Mouse (Mus musculus): ENCODE measurements around the gene Man2a1.
"Not testable (repeated sequence)": the region's sequence is repeated elsewhere in the genome, so short reads cannot be mapped to it uniquely, and the experiment has no call there.

Man2a1 gene

DNA sequence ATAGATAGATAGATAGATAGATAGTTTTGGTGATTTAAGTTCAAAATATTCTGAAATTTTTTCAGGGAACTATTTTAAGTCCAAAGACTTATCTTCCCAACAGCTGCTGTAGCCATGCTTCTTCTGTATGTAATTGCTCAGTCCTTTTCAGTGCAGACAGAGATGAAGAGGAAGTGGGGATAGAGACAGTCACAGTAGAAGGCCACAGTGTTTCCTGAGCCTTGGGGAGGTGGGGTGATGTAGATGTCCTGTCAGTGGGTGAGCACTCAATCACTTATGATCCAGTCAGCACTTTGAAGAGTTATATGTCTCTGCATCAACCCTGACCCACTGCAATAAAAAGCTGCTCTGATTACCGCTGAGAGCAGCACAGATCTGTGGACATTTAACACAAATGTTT is 122.6 kb downstream of the Man2a1 start:
- DNase-seq, result no peak

DNA sequence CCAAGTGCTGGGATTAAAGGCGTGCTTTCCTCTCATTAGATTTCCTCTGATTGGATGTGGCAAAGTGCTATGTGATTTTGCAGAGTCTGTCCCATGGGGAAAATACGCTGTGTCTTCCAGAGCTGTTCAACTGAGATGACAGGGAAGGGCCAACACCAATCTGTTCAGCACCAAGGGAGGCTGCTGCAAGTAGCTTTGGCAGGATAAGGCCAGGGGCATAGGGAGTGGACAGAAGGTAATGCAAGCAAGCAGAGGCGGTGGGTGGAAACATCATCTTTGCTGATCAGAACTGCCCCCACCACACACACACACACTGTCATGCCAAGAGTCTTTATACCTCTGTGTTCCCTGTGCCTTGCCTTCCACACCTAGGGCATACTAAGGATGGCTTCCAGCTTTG is 124.7 kb downstream of the Man2a1 start:
- DNase-seq, result no peak

DNA sequence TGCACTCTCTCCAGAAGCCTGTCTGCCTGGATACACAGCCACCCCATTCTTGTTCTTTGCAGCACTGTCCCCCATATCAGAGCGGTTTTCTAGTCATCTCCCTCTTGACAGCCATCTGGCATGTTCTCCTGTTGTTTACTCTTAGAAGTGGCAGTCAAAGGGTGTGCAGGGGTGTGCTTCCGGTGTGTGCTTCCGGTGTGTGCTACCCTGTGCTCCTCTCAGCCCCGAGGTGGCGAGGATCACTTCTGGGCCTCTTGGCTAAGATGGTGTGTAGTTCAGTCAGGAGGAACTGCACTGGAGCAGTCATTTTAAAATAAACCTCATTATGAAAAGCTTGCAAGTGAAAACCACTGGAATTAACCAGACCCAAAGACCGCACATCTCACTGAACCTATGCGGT is 125.5 kb downstream of the Man2a1 start:
- no peak for DNase-seq

DNA sequence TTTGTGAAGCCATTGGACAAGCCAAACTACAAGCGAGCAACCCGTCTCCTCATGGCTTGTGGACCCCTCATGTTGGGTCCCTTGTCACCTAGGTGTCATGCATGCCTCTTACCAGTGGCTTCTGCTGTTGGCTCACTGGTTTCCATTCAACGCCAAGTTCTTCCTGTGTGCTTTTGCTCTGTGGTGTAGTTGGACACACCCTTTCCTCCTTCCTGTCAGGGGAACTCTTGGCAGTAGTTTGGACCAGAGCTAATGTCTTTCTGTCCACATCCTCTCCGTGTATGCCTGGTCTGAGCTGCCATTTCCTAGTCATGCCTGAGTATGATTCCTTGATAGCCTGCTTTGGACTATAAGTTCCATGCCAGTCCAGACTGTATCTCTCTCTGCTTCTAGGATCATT is 135.0 kb downstream of the Man2a1 start:
- no peak for DNase-seq

DNA sequence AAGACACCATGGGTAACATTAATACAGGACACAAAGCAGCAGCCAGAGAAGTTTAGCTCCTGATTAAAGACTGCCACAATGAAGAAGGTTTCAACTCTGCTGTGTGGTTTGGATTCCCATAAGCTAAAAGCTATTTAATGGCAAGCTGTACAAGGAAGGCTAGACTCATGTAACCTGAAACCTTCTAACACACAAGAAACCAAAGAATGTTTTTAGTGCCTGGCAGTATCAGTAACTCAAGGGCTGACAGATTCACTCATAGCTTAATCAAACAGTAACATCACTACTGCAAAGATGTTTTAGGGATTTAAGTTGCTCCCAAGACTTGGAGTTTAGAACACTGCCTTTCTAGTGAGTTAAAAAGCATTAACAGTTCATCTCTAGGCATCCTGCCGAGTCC is 137.4 kb downstream of the Man2a1 start:
- no peak for DNase-seq

DNA sequence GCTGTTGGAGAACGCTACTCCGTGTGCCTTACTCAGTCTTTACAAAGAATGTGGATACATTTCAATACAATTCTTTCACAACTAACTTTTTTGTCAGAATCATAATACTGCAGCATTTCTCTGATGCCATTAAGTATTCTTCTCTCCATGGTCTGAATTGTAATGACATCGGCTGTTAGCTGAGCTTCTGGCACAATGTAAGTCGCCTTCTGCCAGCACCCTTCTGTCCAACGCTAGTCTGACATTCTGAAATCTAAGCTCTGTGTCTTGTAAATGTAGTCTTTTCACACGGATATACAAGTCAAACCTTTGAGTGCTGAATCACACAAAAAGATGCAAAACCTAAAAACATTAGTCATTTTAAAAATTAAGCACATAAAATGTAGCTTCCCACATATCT is 138.6 kb downstream of the Man2a1 start:
- DNase-seq, result no peak

DNA sequence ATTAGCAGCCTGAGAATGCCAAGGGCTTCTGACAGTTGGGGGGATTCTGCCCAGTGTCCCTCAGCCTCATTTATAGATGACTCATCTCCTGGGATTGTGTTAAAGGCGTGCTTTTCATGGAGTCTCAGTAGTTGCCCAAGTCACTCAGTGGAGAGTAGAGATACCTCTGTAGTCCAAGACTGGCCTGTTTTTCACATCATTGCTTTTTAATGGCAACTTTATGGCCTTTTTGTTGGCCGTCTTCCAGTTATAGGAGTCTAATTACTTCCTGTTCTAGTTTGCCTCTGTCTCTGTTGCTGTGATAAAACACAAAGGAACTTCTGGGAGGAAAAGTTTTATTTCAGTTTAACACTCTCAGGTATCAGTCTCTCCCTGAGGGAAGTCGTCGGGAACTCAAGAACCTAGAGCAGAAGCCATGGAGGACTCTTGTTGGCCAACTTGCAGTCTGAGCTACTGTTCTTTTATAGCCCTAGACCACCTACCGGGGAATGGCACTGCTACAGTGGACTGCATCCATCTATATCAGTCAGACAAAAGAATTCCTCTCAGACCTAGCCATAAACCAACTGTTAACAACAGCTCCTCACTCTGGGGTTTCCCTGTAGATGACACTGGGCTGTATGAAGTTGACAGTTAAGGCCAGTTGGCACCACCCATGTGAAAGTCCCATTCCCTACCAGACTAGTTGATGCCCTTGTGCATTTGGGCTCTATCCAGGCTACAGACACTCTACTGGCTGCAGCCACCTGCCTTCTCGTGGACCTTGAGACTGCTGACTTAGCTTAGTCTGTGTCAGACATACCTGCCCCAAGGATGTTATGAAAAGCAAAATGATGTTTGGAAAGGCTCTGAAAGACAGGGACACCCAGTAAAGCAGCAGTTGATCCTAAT is 142.4 kb downstream of the Man2a1 start:
- DNase-seq, result no peak

DNA sequence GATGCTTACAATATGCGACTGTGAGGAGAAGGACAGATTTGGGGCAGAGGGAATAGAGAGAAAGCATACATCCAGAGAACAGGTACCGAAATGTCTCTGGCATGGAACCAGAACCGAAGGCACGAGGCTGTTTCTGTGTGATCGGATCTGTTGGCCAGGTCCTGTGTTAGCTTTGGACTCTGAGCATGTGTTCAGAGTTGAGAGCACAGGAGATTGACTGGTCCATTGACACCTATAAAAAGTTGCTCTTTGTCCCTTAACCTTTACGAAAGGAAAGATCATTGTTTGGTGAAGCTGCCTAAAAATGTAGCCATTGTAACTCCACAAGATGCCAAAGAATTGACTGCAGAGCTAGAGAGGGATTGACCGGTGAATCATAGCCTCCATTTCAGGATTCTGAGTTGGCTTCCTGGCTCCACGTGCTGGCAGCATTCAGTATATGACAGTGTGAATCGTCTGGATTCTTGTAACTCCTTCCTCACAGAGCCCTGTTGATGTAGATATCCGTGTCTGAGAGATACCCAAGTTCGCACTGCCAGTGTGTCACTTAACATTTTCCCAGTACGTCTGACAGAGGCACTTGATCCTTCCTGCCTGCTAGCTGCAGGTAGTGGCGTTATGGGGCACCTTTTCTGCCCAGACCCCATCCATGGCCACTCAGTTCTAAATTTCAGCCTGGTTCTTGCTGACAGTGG is 143.2 kb downstream of the Man2a1 start:
- DNase-seq, result no peak

DNA sequence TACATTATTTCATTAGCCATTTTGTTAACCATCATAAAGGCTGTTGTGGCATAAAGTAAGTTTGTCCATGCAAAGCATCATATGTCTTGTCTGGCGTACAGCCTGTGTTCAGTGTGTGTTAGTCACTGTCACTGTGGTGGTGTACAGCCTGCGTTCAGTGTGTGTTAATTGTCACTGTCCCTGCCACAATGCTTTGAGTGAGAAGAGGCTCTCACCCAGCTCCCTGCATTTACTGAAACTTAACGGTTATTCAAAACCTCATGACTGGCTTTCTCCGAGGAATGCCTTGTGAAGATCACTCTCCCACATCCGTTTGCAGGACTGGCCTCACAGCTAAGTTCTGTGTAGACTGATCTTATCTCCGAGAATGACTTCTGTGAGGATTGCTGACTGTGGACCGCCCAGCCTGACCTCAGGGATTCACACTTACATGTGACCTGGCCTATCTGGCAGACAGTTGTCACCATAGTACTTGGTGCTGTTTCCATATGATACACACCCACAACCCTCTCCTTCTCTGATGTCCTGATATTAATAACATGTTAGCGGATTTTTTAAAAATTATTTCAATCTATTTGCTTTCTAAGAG is 146.2 kb downstream of the Man2a1 start:
- DNase-seq, result no peak

DNA sequence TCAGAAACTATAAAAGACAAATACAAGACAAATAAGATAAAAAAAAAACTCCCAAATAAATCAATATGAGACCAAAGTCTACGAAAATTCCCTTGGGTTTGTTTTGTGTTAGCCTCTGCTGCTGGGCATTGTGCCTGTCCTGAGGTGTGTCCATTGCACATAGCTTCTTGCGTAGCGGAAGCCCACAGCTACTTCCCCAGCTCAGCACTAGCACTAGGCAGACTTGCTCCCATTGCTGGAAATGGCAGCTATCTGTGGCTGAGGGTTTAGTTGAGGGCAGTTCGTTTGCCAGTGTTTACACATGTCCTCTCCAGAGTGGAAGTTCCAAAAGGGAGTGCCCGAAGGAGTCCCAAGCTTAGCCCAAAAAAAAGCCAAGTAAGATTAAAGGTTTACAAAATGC is 146.9 kb downstream of the Man2a1 start:
- DNase-seq, result no peak

DNA sequence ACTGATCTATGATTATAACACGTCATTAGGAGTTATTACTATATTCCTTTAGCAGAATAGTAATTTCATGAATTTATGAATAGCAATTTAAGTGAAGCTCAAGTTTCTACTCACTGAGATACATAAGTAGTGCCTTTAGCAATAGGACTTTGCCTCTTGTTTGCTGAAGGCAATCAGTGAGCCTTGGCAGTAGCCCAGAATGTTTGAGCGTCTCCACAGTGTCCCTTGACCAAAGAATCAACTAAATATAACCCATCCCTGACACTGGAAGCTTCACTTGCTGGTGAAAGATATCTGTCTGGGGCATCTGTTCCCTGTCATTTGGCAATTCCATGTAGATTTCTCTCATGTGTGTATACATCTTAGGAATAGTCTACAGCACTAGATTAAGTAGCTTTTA is 147.6 kb downstream of the Man2a1 start:
- DNase-seq, result no peak

DNA sequence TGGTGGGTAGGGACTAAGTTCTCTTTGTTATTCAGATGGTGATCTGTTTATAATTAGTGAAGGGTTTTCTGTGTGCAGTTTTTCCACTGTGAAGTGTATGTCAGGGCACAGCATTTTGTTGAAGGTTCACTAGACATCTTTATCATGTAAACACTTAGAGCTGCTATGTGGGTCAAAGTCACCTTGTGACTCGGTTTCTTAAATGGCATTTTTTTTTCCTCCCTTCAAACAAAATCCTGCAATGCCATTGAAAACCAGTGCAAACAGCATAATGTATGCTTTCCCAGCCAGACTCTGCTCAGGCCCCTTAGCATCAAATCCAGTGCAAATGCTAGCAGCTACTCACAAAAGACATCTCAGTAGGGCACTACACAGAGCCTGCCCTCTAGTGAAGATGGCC is 148.6 kb downstream of the Man2a1 start:
- DNase-seq, result no peak

DNA sequence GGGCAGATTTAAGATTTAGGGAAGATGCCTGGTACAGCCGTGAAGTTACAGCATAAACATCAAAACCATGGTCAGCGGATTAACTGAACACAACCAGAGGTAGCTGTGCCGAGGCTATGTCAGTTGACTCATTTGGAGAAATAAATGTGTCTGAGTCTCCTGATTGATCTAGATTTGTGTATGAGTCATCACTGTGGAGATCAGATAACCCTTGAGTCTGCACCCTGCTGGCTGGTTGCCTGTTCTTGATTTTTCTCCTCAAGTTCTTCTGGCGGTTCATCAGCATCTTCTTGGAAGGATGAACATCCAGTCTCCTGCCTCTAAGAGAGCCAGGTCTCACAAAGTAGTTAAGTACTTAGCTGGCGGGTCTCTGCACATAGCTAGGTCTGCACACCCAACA is 150.7 kb downstream of the Man2a1 start:
- no peak for DNase-seq

DNA sequence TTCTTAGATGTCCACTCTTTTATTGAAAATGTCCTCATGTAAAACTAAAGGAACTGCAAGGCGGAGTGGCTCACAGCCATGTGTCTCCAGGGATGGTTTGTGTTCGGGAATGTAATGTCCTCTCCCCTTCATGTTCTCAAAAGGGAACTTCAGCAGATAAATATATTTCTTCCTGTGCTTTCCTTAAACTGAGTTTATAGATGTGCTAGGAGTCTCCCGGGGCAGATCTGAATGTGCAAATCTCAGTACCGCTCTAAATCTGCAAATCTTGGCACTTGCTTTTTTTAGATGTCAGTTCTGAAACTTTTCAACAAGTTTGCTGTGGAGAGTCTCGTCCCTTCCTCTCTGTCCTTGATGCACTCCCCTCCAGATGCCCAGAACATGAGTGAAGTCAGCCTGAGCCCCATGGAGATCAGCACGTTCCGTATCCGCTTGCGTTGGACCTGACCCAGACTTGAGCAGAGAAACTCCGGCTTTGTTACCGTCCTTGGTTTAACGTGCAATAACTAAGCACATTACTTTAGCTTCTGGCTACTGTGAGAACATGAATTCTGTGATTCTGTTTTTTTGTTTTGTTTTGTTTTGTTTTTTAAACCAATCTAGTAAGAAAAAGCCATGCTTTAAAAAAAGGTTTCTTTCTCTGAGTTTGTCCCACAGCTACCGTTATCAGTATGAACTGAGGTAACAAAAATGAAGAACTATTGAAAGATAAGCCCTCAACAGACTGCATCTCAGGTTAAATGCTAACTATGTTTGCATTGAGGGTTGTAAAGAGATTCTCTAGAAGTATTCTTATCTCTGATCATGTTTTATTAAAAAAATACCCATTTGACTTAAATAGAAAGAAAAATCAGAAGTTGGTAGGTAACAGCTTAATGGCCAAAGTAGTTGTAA is 151.8 kb downstream of the Man2a1 start:
- no peak for DNase-seq

DNA sequence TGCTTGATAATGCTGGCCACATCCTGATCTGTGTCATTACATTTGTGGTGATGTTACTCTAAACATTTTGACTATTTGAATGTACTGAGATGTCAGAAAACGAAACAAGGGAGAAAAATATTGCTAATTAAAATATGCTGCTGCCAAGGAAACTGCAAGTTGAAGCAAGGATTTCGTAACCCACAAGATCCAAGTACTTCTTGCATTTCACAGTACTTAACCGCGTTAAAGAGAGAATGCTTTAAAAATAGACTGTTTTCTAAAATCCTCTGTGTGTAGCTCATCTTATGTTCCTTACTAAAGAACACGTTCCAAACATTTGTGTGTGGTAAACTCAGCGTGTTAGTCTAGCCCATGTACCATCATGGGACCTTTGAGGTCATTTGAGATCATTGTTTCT is 153.0 kb downstream of the Man2a1 start:
- DNase-seq, result no peak

DNA sequence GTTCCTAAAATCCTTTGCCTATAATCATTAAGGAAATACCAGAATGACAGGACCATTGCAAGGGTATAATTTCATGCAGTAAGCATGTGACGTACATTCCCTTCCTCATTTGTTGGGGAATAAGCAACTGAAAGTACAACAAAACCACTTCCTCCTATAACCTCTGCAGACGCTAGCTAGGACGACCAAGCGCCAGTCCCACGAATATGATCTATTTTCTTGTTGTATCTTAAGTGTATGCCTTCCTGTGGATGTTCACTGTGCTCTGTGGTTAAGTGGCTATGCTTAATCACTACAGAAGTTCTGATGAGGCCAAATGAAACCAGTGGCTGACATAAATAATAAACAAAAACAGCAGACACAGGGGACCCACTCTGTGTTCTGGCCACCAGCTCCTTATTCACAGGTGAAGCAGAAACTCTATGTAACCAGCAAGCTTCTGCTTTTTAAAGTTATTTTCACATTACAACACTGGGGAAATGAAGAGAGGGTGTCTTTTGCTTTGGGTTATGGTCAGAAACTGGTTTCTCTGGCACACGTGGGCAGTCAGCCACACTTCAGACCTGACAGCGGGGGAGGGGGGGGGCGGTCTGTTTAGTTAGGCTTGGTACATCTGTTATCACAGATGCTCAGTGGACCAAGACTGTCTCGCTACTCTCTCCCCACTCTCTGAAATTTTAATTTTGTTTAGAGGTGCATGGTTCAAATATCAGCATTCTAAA is 153.8 kb downstream of the Man2a1 start:
- DNase-seq, result no peak

DNA sequence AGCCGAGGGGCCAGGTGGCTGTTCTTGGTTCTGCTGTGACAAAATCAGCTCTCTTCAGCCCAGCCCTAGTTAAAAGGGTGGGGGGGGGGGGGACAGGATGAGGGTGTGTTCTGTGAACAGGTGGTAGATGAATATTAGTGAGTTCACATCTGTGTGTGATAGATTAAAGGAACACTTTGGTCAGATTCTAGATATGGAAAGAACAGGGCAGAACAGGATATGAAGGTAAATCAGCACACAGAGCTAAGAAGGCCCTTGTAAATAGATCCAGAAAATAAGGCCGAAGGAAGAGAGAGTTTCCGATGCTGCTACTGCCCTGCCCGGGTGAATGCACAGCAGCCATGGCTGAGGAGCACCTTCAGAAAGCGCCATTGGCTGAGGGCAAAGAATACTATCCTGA is 154.7 kb downstream of the Man2a1 start:
- DNase-seq, result no peak

DNA sequence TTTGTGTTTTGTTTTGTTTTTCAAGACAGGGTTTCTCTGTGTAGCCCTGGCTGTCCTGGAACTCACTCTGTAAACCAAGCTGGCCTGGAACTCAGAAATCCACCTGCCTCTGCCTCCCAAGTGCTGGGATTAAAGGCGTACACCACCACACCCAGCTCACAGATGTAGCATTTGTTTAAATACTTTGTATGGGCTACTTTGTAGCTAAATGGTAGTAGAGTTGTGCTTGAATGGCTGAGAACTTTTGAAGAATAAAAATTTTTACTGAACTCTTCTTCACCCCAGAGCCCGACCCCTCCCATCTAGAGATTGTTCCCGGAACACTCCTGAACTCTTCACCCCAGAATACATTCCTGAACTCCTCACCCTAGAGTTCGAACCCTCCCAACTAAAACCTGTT is 162.1 kb downstream of the Man2a1 start:
- not testable (repeated sequence) for DNase-seq

DNA sequence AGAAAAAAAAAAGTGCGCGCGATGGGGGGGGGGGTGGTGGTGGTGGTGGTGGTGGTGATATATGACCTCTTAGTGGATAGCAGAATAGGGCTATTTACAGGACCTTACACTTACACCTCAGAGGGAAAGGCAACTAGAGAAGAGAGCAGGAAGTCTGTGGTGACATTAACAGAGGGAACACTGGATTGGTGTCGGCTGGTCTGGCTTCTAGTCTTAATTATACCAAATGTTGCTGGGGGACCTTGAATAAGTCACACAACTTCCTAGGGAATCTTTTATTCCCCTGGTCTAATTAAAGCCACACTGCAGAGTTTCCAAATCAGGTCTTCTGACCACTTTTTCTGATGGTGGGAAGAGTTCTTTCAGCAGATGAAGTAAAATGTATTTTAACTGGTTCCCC is 163.0 kb downstream of the Man2a1 start:
- no peak for DNase-seq

DNA sequence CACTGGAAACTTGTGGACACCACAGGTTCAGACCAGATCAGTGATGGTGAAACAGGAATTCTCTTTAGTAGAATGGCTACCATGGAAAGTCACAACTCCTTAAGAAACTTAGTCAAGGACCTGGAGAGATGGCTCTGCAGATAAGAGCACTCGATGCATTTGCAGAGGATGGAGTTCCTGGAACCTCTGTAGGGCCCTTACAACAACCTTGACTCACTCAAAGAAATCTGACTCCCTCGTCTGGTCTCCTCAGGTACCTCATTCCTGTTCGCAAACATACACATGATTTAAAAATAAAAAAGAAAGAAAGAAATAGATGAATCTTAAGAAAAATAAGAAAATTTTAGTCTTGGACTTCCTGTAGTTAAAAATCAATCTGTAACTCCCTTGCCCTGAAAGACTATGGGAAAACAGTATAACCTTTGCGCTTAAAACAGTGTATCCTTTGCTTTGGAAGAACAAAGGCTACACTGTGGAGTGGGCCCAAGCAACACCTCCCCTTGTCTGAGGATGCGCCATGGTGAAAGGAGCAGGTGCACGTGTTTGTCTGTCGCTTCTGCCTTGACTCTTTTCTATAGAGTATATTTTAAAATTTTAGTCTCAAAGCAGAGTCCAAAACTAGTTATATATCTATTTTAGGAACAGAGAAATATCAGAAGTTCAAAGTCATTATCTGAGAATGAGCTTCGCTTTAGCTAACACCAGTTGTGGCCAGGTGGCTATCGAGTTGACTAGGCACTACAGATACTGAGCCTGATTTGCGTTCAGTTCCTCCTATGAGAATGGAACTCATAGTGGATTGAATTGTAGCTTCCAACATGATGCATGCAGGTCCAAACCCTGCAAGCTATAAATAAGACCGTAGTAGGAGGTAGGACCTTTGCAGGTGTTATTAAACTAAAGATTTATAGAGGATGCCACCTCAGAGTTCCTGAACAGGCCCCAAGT is 163.9 kb downstream of the Man2a1 start:
- no peak for DNase-seq

DNA sequence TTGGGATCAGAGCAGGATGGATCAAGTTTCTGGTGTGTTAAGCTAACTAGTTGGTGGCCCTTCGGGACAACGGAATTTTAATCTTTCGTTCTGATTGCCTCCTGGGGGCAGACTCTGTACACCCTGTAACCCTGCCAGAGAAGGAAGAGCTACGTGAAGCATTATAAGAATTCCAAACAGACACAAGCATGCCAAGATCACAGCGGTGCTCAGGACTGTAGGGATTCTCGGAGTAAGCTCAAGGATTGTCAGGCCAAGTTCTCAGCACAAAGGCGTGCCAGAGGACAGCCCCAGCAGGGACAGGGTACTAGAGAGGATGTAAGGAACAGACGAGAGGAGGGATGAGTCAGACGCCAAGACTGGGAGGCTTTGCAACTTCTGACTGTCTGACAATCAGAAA is 164.8 kb downstream of the Man2a1 start:
- DNase-seq, result no peak

All from right cerebral cortex, postnatal 14 days (tissue).